Mouse (Mus musculus) embryonic fibroblast, embryonic 13.5 days (primary cell): ENCODE results near the gene Snrpd3.

Experiments
- CTCF ChIP-seq: IDR thresholded peaks from 2 replicates; pipeline ENCODE4 v1.5.1; 2011; ENCODE audit warnings: mild to moderate bottlenecking, control low read depth, low read length, moderate library complexity, borderline replicate concordance; ENCODE audit not compliant: insufficient read depth
- POLR2A ChIP-seq: IDR thresholded peaks from 2 replicates; pipeline ENCODE4 v1.6.1; 2011; ENCODE audit warnings: low read depth, mild to moderate bottlenecking, control low read depth, low read length, moderate library complexity

DNA sequence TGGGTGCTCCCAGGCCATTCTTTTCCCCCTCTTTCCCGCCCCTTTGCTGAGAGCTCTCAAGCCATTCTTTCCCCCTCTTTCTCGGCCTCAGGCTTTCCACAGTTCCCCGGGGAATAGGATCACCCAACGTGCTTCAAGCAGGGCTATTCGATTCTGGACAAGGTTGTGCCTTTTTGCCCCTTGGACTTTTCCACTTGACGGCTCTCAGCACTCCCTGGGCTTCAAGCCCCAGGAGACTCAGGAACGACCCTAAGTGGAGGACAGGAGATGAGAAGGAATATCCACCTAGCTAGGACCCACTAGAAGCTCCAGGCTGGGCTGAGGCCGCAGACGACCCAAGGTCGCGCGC lies 653 bp upstream of the Snrpd3 start:
- no peak for TF ChIP-seq CTCF
- no peak for TF ChIP-seq POLR2A
